Mouse (Mus musculus): ENCODE measurements around the gene Mon1a. TPM values are rescaled to one million over a fixed set of nuclear protein-coding genes. Genes with fewer than 3 reads are reported as not detected.
A peak's percentile ranks its signal among the peaks of the same experiment; 100 is the strongest.

Mon1a gene
- total RNA-seq, 2 experiments from 2014 or later, result 23.9 to 27.1 TPM

DNA sequence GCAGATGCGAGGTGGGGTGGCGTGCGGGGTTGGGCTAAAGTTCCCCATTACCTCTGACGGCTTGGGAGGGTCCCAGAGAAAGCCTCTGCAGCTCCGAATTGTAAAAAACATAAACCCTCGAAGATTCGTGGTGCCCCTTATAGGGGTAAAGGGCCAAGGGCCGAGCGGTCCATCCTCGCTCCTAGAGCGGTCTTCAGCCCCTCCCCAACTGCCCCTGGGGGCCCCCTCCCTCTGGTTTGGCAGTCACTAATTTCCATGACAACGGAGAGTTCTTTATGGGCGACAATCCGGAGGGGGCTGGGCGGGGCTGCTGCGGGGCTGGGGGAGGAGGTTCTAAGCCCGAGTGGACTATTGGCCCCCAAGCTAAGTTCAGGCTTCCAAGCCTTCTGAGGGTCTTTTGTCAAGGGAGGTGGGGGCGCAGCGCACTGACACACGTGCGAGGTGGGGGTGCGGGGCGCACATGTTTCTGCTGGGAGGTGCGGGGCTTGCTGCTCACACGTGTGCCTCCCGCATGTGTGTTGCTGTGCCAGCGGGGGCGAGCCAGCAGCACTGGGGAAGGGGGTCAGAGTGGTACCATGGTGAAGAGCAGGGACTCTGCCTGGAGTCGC lies 48.4 kb downstream of the Mon1a start:
- DNase-seq (ENCODE audit: low spot score in 2 of 2), result peak; percentile 65 to 76
- intact Hi-C loops (cut with DNase I), result no loop called here

DNA sequence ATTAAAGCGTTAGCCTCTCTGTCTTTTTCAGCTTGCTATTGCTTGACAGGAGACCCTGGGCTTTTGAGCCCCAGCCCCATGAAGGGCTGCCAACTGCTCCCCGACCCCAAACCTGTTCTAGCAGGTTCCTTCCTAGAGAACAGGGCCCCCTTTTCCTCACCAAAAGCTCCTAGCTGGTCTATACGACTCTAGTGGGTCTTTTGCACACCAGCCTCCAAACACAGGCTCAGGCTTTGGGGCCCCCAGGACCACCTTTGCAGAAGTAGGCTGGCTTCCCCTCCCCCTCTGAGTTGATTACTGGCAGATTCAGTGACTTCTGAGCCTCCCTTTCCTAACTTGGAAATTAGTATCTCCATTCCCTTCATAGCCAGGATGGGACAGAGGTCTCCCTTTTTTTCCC lies 48.9 kb downstream of the Mon1a start:
- no peak for DNase-seq (ENCODE audit: low spot score in 2 of 2)
- intact Hi-C loops (cut with DNase I), result no loop called here

DNA sequence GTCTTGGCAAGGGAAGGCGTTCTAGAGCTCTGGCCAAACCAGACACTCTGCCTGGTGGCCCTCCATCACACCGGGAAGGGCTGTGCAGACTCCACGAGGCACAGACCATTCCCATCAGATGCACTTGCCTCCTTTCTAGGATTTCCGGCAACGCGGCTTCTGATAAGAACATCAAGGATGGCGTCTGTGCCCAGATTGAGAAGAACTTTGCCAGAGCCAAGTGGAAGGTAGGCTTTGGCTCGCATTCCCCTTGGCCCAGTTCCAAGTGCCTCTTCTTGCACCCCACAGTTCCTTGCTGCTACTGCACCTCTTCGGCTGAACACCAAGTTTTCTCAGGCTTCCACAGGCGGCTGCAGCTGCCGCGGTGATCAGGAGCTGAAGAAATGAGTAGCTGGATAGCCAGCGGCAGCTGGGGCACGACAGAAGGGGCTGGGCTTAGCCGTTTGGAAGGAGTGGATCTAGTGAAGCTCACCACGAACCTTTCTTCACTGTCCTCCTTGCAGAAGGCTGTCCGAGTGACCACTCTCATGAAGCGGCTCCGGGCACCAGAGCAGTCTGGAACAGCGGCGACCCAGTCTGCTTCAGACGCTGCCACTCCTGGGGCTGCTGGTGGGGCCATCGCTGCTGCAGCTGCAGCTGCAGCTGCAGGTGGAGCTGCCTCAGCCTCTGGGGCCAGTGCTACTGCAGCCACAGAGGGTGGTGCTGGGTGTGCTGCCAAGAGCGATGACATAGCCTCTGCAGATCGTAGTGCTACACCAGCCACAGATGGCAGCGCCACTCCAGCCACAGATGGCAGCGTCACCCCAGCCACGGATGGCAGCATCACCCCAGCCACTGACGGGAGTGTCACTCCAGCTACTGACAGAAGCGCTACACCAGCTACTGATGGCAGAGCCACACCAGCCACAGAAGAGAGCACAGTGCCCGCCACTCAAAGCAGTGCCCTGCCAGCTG lies 59.6 kb downstream of the Mon1a start:
- no peak for DNase-seq (ENCODE audit: low spot score in 2 of 2)
- intact Hi-C loops (cut with DNase I), result no loop called here

DNA sequence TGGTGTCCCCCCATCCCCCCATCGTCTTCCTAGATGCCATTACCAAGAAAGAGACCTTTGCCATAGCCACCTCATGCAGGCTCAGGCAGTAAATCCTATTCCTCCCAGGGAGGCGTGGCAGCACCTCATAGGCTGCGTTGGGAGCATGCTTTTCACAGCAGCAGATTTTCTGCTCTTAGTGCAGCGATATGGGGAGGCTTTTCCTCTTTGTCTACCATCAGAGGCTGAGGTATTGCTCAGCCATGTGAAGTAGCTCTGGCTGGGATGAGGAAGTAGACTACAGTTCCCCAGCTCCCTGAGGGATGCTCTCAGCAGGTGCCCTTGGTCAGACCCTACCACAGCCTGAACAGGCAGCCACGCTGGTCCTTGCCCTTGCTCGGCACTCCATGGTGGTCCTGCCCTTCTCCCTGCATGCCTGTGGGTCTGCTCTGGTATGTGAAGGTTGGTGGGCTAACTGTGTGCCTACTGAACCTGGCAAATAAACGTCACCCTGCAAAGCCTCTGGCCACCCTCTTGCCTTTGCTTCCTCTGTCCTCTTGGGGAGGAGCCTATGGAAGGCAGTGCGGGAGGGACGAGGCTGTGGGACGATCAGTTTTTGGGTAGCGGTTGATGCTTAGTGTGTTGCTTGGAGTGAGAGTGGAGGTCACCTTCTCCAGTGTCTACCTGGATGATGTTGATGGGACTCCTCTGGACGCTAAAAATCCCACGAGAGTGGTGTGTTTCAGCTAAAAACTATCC lies 61.4 kb downstream of the Mon1a start:
- intact Hi-C loops (cut with DNase I), result no loop called here
- DNase-seq (ENCODE audit: low spot score in 2 of 2), result no peak

DNA sequence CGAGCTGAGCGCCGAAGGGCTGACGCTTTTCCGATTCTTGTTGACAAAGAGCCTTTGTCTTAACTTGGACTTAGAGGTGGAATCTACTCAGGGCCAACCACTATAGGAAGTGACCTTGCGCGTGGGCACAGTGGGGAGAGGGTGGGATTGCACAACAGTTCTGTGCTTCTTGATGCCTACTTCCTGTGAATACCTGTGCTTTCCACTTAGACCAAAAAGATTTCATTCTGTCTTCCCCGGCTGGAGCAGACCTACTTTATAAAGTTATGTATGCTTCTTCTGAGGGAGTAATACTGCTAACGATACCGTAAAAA lies 61.9 kb downstream of the Mon1a start, which contains the start of gene Traip:
Traip (plus strand) TSS at position 215 of the 314 bp plus-strand sequence.
- intact Hi-C loops (cut with DNase I), result no loop called here
- no peak for DNase-seq (ENCODE audit: low spot score in 2 of 2)

DNA sequence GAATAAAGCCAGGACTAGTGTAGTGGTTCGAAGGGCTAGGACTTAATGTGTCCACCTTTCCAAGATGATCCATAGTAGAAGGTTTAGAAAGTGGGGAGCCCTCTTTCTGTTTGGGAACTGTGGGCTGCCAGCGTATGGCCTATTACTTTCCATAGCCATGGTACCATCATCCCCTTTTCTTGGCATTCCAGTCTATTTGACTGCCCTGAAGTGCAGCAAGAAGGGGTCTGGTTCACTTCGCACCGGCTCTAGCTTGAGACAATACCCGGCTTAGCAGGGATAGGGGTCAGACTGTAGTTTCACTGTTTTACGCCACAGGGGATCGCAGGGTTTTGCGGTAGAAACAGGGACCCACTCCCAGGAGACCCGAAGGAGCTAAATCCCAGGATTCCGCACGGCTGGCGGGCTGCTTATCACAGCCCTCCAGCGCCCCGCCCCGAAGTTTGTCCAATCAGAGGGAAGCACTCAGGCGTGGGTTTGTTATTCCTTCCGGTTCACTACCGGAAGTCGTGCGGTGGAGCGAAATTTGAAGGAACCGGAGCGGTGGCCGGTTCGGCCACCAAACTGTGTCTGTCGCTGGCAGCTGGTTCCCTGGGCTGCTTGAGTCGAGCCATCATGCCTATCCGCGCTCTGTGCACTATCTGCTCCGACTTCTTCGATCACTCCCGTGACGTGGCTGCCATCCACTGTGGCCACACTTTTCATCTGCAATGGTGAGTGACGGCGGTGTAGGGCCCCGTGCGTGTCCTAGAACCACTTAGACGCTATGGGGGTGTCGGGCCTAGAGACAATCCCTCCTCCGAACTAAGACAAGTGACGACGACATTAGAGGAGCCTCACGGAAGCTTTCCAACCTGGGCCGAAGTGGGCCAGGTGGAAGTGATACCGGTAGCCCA lies 62.8 kb downstream of the Mon1a start:
- DNase-seq (ENCODE audit: low spot score in 2 of 2), result peak; percentile 88 to 90

More for the DNA sequence above, 62.8 kb downstream of the Mon1a start:
- intact Hi-C loops (cut with DNase I), result no loop called here

Other genes starting within 250 kb of the Mon1a start
- gene Slc38a3, start 218.6 kb upstream of the Mon1a start, total RNA-seq (2021), result 10 to 100 TPM; 66.3 to 66.8 TPM
- gene Gnat1, start 208.4 kb upstream of the Mon1a start, total RNA-seq (2021), result 1 to 10 TPM in 1 of 2 experiments, under 1 TPM in 1; 0.41 to 1.2 TPM
- gene Sema3f, start 177.7 kb upstream of the Mon1a start, total RNA-seq (2021), result 10 to 100 TPM; 16.6 to 17.2 TPM
- gene Rbm5, start 117.2 kb upstream of the Mon1a start, total RNA-seq (2021), result 100 to 1,000 TPM; 109 to 159 TPM
- 10 to 100 TPM; 48.3 to 72.1 TPM for gene Rbm6, start 14.9 kb upstream of the Mon1a start, total RNA-seq (2021)
- gene Mst1r, start 18.7 kb downstream of the Mon1a start, total RNA-seq (2021), result 1 to 10 TPM in 1 of 2 experiments, under 1 TPM in 1; 0.81 to 2.6 TPM
- gene Actl11, start 40.3 kb downstream of the Mon1a start, total RNA-seq (2021), result not detected
- gene Camkv, start 47.5 kb downstream of the Mon1a start, total RNA-seq (2021), result 100 to 1,000 TPM; 353 to 360 TPM
- gene Traip, start 62.0 kb downstream of the Mon1a start, total RNA-seq (2021), result 10 to 100 TPM in 1 of 2 experiments, 1 to 10 TPM in 1; 7.8 to 16.5 TPM
- 1 to 10 TPM; 2.4 to 3.9 TPM for gene Uba7, start 87.4 kb downstream of the Mon1a start, total RNA-seq (2021)
- gene Gm20661, start 94.9 kb downstream of the Mon1a start, total RNA-seq (2021), result not detected
- 1 to 10 TPM; 4.4 to 4.9 TPM for gene Inka1, start 97.7 kb downstream of the Mon1a start, total RNA-seq (2021)
- 1 to 10 TPM in 1 of 2 experiments, under 1 TPM in 1; 0.79 to 1.4 TPM for gene Cdhr4, start 104.3 kb downstream of the Mon1a start, total RNA-seq (2021)
- gene Gm20662, start 108.2 kb downstream of the Mon1a start, total RNA-seq (2021), result 1 to 10 TPM in 1 of 2 experiments, not detected in 1; 2.3 TPM
- gene Ip6k1, start 114.3 kb downstream of the Mon1a start, total RNA-seq (2021), result 100 to 1,000 TPM; 196 to 205 TPM
- 10 to 100 TPM; 14.4 to 17.0 TPM for gene Gmppb, start 161.1 kb downstream of the Mon1a start, total RNA-seq (2021)
- gene Amigo3, start 165.0 kb downstream of the Mon1a start, total RNA-seq (2021), result 1 to 10 TPM; 1.7 to 1.8 TPM
- gene Mst1, start 192.3 kb downstream of the Mon1a start, total RNA-seq (2021), result not detected
- 100 to 1,000 TPM in 1 of 2 experiments, 10 to 100 TPM in 1; 77.6 to 107 TPM for gene Rnf123, start 195.2 kb downstream of the Mon1a start, total RNA-seq (2021)
- gene Apeh, start 206.5 kb downstream of the Mon1a start, total RNA-seq (2021), result 10 to 100 TPM; 23.9 to 39.4 TPM

Data from left cerebral cortex, postnatal 36 days (tissue).